Mouse (Mus musculus): ENCODE measurements around the gene Zyx.

GRCm38 (mm10) chr6:42365215-42365614 lies 15.8 kb downstream of the Zyx start:
- peak; percentile 11 for TF ChIP-seq POLR2AphosphoS2 (IDR thresholded peaks at IDR 0.05; ENCODE audit: insufficient read length, low read depth)
- TF ChIP-seq MAX (IDR thresholded peaks at IDR 0.05; ENCODE audit: low read depth), result no peak
- no peak for TF ChIP-seq POLR2A (IDR thresholded peaks at IDR 0.05; ENCODE audit: insufficient read length, low read depth)
- no peak for TF ChIP-seq E2F4 (IDR thresholded peaks at IDR 0.05; ENCODE audit: insufficient read depth)
- TF ChIP-seq TCF12 (IDR thresholded peaks at IDR 0.05; ENCODE audit: insufficient read depth, poor library complexity, severe bottlenecking), result no peak
- no peak for TF ChIP-seq TCF3 (IDR thresholded peaks at IDR 0.05; ENCODE audit: insufficient read length, low read depth)
- TF ChIP-seq USF1 (IDR thresholded peaks at IDR 0.05; ENCODE audit: low read depth), result no peak
- TF ChIP-seq MYOG (IDR thresholded peaks at IDR 0.05; ENCODE audit: control insufficient read depth in 1 of 3, insufficient read depth in 1 of 3, insufficient read length in 2 of 3, low read depth in 2 of 3), result no peak
- no peak for TF ChIP-seq CEBPB (IDR thresholded peaks at IDR 0.05; ENCODE audit: insufficient read depth, poor library complexity, severe bottlenecking)
